Mouse (Mus musculus) kidney, embryonic 15.5 days (tissue): ENCODE results near the gene Lrfn3. TPM values are rescaled to one million over a fixed set of nuclear protein-coding genes. Genes with fewer than 3 reads are reported as not detected.

Experiments used
- ATAC-seq: fragments of 200-750 bp; cut with Nextera tagmentation; replicated peaks from 2 replicates; pipeline ENCODE4 v1.8.0; 2017; ENCODE audit warnings: moderate TSS enrichment; ENCODE audit not compliant: low FRiP score
- H3K27ac ChIP-seq: fragments of 300-500 bp; sonication (generic); 2 replicates; pipeline ENCODE4 v1.5.1; 2015; ENCODE audit warnings: mild to moderate bottlenecking, inconsistent platforms
- H3K27me3 ChIP-seq: fragments of 300-500 bp; sonication (generic); 2 replicates; pipeline ENCODE4 v1.6.1; 2015; ENCODE audit warnings: inconsistent platforms
- H3K36me3 ChIP-seq: fragments of 300-500 bp; sonication (generic); 2 replicates; pipeline ENCODE4 v1.6.1; 2015; ENCODE audit warnings: inconsistent platforms
- H3K4me1 ChIP-seq: fragments of 300-500 bp; sonication (generic); 2 replicates; pipeline ENCODE4 v1.6.1; 2015; ENCODE audit warnings: inconsistent platforms
- H3K4me2 ChIP-seq: fragments of 300-500 bp; sonication (generic); 2 replicates; pipeline ENCODE4 v1.6.1; 2015; ENCODE audit warnings: moderate library complexity, mild to moderate bottlenecking, inconsistent platforms
- H3K4me3 ChIP-seq: fragments of 300-500 bp; sonication (generic); replicated peaks from 2 replicates; pipeline ENCODE4 v1.5.1; 2015; ENCODE audit warnings: mild to moderate bottlenecking, inconsistent platforms
- H3K9ac ChIP-seq: fragments of 300-500 bp; sonication (generic); 2 replicates; pipeline ENCODE4 v1.6.1; 2015; ENCODE audit warnings: mild to moderate bottlenecking, inconsistent platforms
- H3K9me3 ChIP-seq: fragments of 300-500 bp; sonication (generic); replicated peaks from 2 replicates; pipeline ENCODE4 v1.6.1; 2016; ENCODE audit warnings: inconsistent platforms
- WGBS: fragments of 180-500 bp; shearing (Covaris S2); methylation state at CpG from one replicate; pipeline ENCODE4 v1.1.7; 2015; ENCODE audit warnings: mixed read lengths; 5-methylcytosine and 5-hydroxymethylcytosine counted together
- polyA plus RNA-seq: library from polyadenylated mRNA; unstranded; fragments of >200 nt; fragmentation: Nextera tagmentation; extraction: Ambion mirVana; gene quantifications from 2 replicates; pipeline ENCODE4 v1.2.1, GENCODE M21; 2015

Lrfn3 gene
- 6.5 and 7.2 TPM in 2 replicates for polyA plus RNA-seq

GRCm38 (mm10) chr7:30362652-30363343, at the start of gene Lrfn3:
Gene Lrfn3, minus strand, starts transcription at chr7:30362772.
- 1% methylated on average over 28 of the region's 55 CpGs for WGBS
- Histone ChIP-seq H3K4me3 (peak within 1 kb of the TSS; percentile 70), H3K36me3 (peaks cover 10% of the 10 kb centered on the region), H3K27me3 (peaks cover 12% of the 10 kb centered on the region), H3K27ac (peak within 1 kb of the TSS; percentile 34; the same call in 1 of the 2 replicates), H3K4me2 (peak within 1 kb of the TSS; percentile 85), H3K9me3 (no peaks in the 10 kb centered on the region), H3K4me1 (peaks cover 54% of the 10 kb centered on the region), H3K9ac (peak within 1 kb of the TSS; percentile 80)
- ATAC-seq: peak; percentile 59

- H3K27me3 ChIP-seq: 0 out of 2 replicates have a peak, but pooled peaks cover 4% of the 10 kb centered on the region
- no peak overlapping the region for H3K9ac ChIP-seq
- H3K9me3 ChIP-seq: no peaks in the 10 kb centered on the region
- no peak overlapping the region for H3K27ac ChIP-seq
- no peaks in the 10 kb centered on the region for H3K36me3 ChIP-seq
- H3K4me1 ChIP-seq: no peaks in the 10 kb centered on the region
- 61% methylated on average over 3 of the region's 3 CpGs for WGBS
- H3K4me2 ChIP-seq: no peak overlapping the region
- H3K4me3 ChIP-seq: no peak overlapping the region
- no peak for ATAC-seq
These were observed 48.5 kb upstream of the Lrfn3 start for GRCm38 (mm10) chr7:30411023-30411422.

DNA sequence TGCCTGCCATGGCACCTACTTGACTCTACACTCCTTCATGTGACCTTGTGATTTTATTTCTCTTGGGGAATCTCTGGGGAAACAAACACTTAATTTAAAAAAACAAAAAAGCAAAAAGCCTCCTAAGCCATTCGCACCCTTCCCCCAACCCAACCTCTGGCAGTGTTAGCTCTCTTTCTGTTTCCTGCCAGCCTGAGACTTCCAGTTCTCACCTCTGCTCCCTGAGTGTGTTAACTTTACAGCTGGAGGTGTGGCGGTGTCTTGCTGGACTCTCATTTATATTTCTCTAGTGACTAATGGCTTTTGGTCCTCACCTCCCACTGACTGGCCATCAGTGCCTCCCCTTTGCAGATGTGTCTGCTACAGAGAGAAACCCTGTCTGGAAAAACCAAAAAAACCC, 47.2 kb upstream of the Lrfn3 start:
- 21% methylated on average over 2 of the region's 2 CpGs for WGBS
- Histone ChIP-seq H3K27ac (no peak overlapping the region), H3K9ac (no peak overlapping the region), H3K4me3 (no peak overlapping the region), H3K9me3 (no peaks in the 10 kb centered on the region), H3K27me3 (0 out of 2 replicates have a peak, but pooled peaks cover 4% of the 10 kb centered on the region), H3K4me2 (no peak overlapping the region), H3K36me3 (no peaks in the 10 kb centered on the region), H3K4me1 (no peaks in the 10 kb centered on the region)
- no peak for ATAC-seq

- no peak for ATAC-seq
- 87% methylated on average over 3 of the region's 3 CpGs for WGBS
- no peaks in the 10 kb centered on the region for H3K4me1 ChIP-seq
- H3K9me3 ChIP-seq: no peaks in the 10 kb centered on the region
- H3K36me3 ChIP-seq: no peaks in the 10 kb centered on the region
- H3K9ac ChIP-seq: no peak overlapping the region
- H3K4me2 ChIP-seq: no peak overlapping the region
- 0 out of 2 replicates have a peak, but pooled peaks cover 4% of the 10 kb centered on the region for H3K27me3 ChIP-seq
- H3K27ac ChIP-seq: no peak overlapping the region
- H3K4me3 ChIP-seq: no peak overlapping the region
These were observed 46.1 kb upstream of the Lrfn3 start for GRCm38 (mm10) chr7:30408639-30409038.

- no peak overlapping the region for H3K27ac ChIP-seq
- no peak overlapping the region for H3K4me2 ChIP-seq
- 72% methylated on average over 4 of the region's 4 CpGs for WGBS
- H3K4me1 ChIP-seq: 0 out of 2 replicates have a peak, but pooled peaks cover 2% of the 10 kb centered on the region
- H3K27me3 ChIP-seq: 0 out of 2 replicates have a peak, but pooled peaks cover 2% of the 10 kb centered on the region
- H3K9ac ChIP-seq: no peak overlapping the region
- no peak for ATAC-seq
- no peaks in the 10 kb centered on the region for H3K9me3 ChIP-seq
- no peak overlapping the region for H3K4me3 ChIP-seq
- H3K36me3 ChIP-seq: no peaks in the 10 kb centered on the region
These were observed 39.8 kb upstream of the Lrfn3 start for GRCm38 (mm10) chr7:30402343-30402742.

DNA sequence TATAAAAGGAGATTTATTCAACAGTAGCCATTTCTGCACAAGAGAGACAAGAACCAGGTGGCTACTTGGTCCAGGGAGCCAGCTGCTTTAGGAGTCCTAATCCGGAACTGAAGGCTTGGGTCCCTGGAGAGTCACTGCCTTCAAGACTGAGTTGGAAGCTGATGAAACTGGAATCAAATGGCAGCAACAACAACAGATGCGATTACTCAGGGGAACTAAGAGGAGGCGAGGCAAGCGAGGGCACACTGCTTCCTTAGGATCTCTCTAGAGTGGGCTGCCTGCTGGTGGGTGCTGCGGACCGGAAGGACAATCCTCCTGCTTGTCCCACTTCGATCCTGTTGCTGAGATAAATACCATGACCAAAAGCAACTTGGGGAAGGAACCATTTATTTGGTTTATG, 37.1 kb upstream of the Lrfn3 start:
- H3K4me3 ChIP-seq: no peak overlapping the region
- no peaks in the 10 kb centered on the region for H3K9me3 ChIP-seq
- H3K9ac ChIP-seq: no peak overlapping the region
- H3K27me3 ChIP-seq: 0 out of 2 replicates have a peak, but pooled peaks cover 2% of the 10 kb centered on the region
- H3K36me3 ChIP-seq: no peaks in the 10 kb centered on the region
- H3K4me2 ChIP-seq: no peak overlapping the region
- 41% methylated on average over 7 of the region's 7 CpGs for WGBS
- ATAC-seq: no peak
- no peak overlapping the region for H3K27ac ChIP-seq
- H3K4me1 ChIP-seq: 0 out of 2 replicates have a peak, but pooled peaks cover 2% of the 10 kb centered on the region

- WGBS: 64% methylated on average over 2 of the region's 2 CpGs
- Histone ChIP-seq H3K36me3 (no peaks in the 10 kb centered on the region), H3K4me3 (no peak overlapping the region), H3K4me1 (0 out of 2 replicates have a peak, but pooled peaks cover 2% of the 10 kb centered on the region), H3K9ac (no peak overlapping the region), H3K27me3 (no peaks in the 10 kb centered on the region), H3K27ac (peak overlapping the region; percentile 63; the same call in 1 of the 2 replicates), H3K9me3 (no peaks in the 10 kb centered on the region), H3K4me2 (no peak overlapping the region)
- no peak for ATAC-seq
These were observed 32.3 kb upstream of the Lrfn3 start for GRCm38 (mm10) chr7:30394871-30395270.

- Histone ChIP-seq H3K4me2 (no peak overlapping the region), H3K4me1 (0 out of 2 replicates have a peak, but pooled peaks cover 2% of the 10 kb centered on the region), H3K9me3 (no peaks in the 10 kb centered on the region), H3K9ac (0 out of 2 replicates have a peak overlapping the region, but pooled peaks have one; percentile 21), H3K27me3 (no peaks in the 10 kb centered on the region), H3K27ac (peak overlapping the region; percentile 66), H3K36me3 (no peaks in the 10 kb centered on the region), H3K4me3 (no peak overlapping the region)
- WGBS: 48% methylated on average over 11 of the region's 11 CpGs
- ATAC-seq: 0 out of 2 replicates have a peak, but pooled peaks have one; percentile 46
These were observed 31.8 kb upstream of the Lrfn3 start for GRCm38 (mm10) chr7:30394379-30394778.

GRCm38 (mm10) chr7:30393631-30394030, 31.1 kb upstream of the Lrfn3 start:
- Histone ChIP-seq H3K9ac (no peak overlapping the region), H3K4me2 (no peak overlapping the region), H3K27ac (peak overlapping the region; percentile 66), H3K9me3 (no peaks in the 10 kb centered on the region), H3K4me3 (no peak overlapping the region), H3K36me3 (no peaks in the 10 kb centered on the region), H3K4me1 (no peaks in the 10 kb centered on the region), H3K27me3 (no peaks in the 10 kb centered on the region)
- ATAC-seq: no peak
- WGBS: 85% methylated on average over 4 of the region's 4 CpGs

DNA sequence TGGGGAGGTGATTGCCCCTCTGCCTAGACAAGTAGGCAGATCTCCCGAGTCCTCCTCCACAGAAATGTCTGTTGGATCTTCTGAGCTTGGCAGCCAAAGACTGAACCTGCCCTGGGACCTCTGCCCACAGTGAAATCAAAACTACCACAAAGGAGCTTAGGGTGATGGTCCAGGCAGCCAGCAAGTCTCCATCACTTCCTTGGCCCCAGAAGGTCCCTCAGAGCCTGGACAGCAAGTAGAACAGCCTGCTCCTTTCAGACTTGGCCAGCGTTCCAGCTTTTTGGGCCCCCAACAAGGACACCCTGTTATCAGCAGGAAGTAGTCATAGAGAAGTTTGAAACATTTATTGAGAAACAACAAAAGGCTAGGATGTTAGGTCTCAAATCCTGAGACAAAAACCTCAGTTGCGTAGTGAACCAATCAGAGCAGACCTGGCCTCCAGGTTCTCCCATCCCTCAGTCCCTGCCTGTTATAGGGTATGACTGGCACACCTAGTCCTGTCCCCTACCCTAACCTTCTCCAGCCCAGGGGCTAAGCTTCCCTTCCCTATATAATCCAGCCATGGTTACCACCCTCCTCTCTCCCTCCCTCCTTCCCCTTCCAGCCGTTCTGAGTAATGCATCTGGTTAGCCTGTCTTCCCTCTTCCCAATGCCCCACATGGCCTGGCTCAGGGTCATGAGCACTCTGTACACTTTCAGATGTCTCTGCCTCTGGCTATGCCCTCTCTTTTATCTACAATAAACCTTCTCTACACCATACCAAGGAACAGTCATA, 30.4 kb upstream of the Lrfn3 start:
- H3K27ac ChIP-seq: no peak overlapping the region
- H3K4me1 ChIP-seq: no peaks in the 10 kb centered on the region
- H3K9ac ChIP-seq: no peak overlapping the region
- WGBS: 64% methylated on average over 4 of the region's 4 CpGs
- no peak overlapping the region for H3K4me2 ChIP-seq
- ATAC-seq: no peak
- H3K27me3 ChIP-seq: no peaks in the 10 kb centered on the region
- H3K4me3 ChIP-seq: no peak overlapping the region
- H3K36me3 ChIP-seq: no peaks in the 10 kb centered on the region
- H3K9me3 ChIP-seq: no peaks in the 10 kb centered on the region

DNA sequence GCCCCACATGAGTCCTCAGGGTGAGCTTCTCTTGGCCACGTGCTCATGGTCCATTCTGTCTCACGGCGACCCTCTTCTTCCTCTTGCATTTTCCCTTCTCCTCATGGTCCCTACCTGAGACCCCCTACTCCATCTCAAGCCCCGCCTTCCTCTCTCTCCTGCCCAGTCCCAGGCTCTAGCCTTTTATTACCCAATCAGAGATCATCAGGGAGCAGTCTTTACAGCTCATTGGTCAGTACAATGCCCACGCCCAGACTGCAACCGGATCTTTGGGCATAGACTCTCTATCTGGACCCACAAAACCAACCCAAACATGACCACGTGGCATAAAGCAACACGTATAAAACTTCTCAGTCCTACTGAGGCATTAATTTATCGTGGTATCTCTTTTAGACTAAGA, 21.5 kb upstream of the Lrfn3 start:
- WGBS: 84% methylated on average over 9 of the region's 9 CpGs
- no peaks in the 10 kb centered on the region for H3K36me3 ChIP-seq
- no peak overlapping the region for H3K27ac ChIP-seq
- no peak overlapping the region for H3K4me3 ChIP-seq
- ATAC-seq: no peak
- no peak overlapping the region for H3K9ac ChIP-seq
- no peak overlapping the region for H3K4me2 ChIP-seq
- H3K27me3 ChIP-seq: peaks cover 3% of the 10 kb centered on the region; the same call in 1 of the 2 replicates
- H3K4me1 ChIP-seq: no peaks in the 10 kb centered on the region
- no peaks in the 10 kb centered on the region for H3K9me3 ChIP-seq

- Histone ChIP-seq H3K9ac (no peak overlapping the region), H3K27ac (no peak overlapping the region), H3K36me3 (no peaks in the 10 kb centered on the region), H3K9me3 (no peaks in the 10 kb centered on the region), H3K4me3 (no peak overlapping the region), H3K4me1 (no peaks in the 10 kb centered on the region), H3K4me2 (no peak overlapping the region), H3K27me3 (peaks cover 3% of the 10 kb centered on the region; the same call in 1 of the 2 replicates)
- no peak for ATAC-seq
- WGBS: 55% methylated on average over 5 of the region's 5 CpGs
These were observed 17.5 kb upstream of the Lrfn3 start for GRCm38 (mm10) chr7:30380061-30380460.
